ENCODE assay signal across 18 mouse cellular contexts in the genomic region with DNA sequence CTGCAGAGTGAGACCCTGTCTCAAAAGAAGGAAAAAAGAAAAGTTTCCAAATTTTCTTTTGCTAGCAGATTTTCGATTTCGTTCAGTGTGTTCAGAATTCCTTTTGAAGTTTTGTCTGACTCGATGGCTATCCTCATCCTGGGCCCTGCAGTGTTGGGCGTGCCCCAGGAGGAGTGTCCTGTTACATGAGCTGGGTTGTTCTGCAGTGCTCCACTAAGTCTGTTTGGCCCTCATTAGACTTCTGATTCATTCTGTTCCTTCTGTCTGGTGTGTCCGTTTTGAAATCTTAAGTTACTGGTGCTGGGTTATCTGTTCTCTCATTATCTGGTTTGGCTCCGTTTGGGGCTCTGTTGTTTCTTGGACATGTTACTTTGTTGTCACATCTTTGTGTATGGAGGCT.
DNase-seq lines count a peak whose midpoint lies in the region; ATAC-seq and TF ChIP-seq lines count a peak whose summit lies in the region.
"Had no signal": no experiment of that assay in that cellular context is flagged by ENCODE, and none has a peak within 500 bp of the region (broad histone marks: within the 10 kb centered on the region; RNA-seq: fewer than 3 reads in every experiment).

No protein-coding gene starts in this region.

- intact Hi-C loops in heart, postnatal 25 days (cut with DNase I), result no loop called here

- no peak for TF ChIP-seq CTCF in lung, embryonic 14.5 days (IDR thresholded peaks at IDR 0.05; ENCODE audit: low read depth)
- no peak for TF ChIP-seq CTCF in G1E (IDR thresholded peaks at IDR 0.05; ENCODE audit: low read depth, low read length)

- peaks cover 5% of the 10 kb centered on the region; the same call in 1 of the 2 replicates for H3K36me3 ChIP-seq in heart, embryonic 12.5 days
- H3K36me3 ChIP-seq in lung, embryonic 14.5 days (ENCODE audit: insufficient read depth), result no peaks in the 10 kb centered on the region
- H3K36me3 ChIP-seq in G1E (replicated peaks), result peaks cover 78% of the 10 kb centered on the region
- H3K36me3 ChIP-seq: hindbrain, embryonic 13.5 days; intestine, embryonic 15.5 days; midbrain, embryonic 12.5 days had no signal

- H3K9me3 ChIP-seq in heart, embryonic 12.5 days (replicated peaks), result no peaks in the 10 kb centered on the region
- H3K9me3 ChIP-seq in lung, embryonic 14.5 days (ENCODE audit: low read depth, low read length), result no peaks in the 10 kb centered on the region
- H3K9me3 ChIP-seq in G1E (replicated peaks), result peaks cover 3% of the 10 kb centered on the region; the same call in 1 of the 2 replicates
- H3K9me3 ChIP-seq: hindbrain, embryonic 13.5 days; intestine, embryonic 15.5 days; limb, embryonic 12.5 days; midbrain, embryonic 12.5 days had no signal

- no peak for ATAC-seq in heart, embryonic 12.5 days (ENCODE audit: insufficient number of reproducible peaks, low FRiP score)
- no peak for ATAC-seq in lung, embryonic 14.5 days (ENCODE audit: insufficient read depth)
- ATAC-seq in G1E (ENCODE audit: extremely low read depth, insufficient number of reproducible peaks, low FRiP score, poor library complexity, severe bottlenecking), result 0 out of 2 replicates have a peak, but pooled peaks have one; percentile 34
- ATAC-seq in erythroblast, adult 5-6 weeks (replicated peaks; ENCODE audit: low FRiP score, poor library complexity, severe bottlenecking), result 0 out of 2 replicates have a peak, but pooled peaks have one; percentile 40
- ATAC-seq: intestine, embryonic 15.5 days had no signal

- 0 out of 2 replicates have a peak overlapping the region, but pooled peaks have one; percentile 18 for H3K4me2 ChIP-seq in heart, embryonic 12.5 days
- no peak overlapping the region for H3K4me2 ChIP-seq in lung, embryonic 14.5 days
- H3K4me2 ChIP-seq: hindbrain, embryonic 13.5 days; intestine, embryonic 15.5 days; limb, embryonic 12.5 days; midbrain, embryonic 12.5 days had no signal

- H3K4me3 ChIP-seq in heart, embryonic 12.5 days, result no peak overlapping the region
- no peak overlapping the region for H3K4me3 ChIP-seq in lung, embryonic 14.5 days (ENCODE audit: low read depth, low read length)
- H3K4me3 ChIP-seq in G1E (ENCODE audit: low read depth, low read length), result no peak overlapping the region
- H3K4me3 ChIP-seq: hindbrain, embryonic 13.5 days; intestine, embryonic 15.5 days; limb, embryonic 12.5 days; midbrain, embryonic 12.5 days had no signal

- 0 out of 2 replicates have a peak overlapping the region, but pooled peaks have one; percentile 34 for H3K27ac ChIP-seq in heart, embryonic 12.5 days (ENCODE audit: poor library complexity, severe bottlenecking)
- H3K27ac ChIP-seq in lung, embryonic 14.5 days (ENCODE audit: low read depth), result no peak overlapping the region
- H3K27ac ChIP-seq: intestine, embryonic 15.5 days; limb, embryonic 12.5 days; midbrain, embryonic 12.5 days had no signal

- WGBS in heart, embryonic 12.5 days, result 24% methylated on average over 6 of the region's 6 CpGs
- 32% methylated on average over 6 of the region's 6 CpGs for WGBS in lung, embryonic 14.5 days

- DNase-seq in heart, postnatal 25 days (ENCODE audit: low spot score), result no peak
- DNase-seq in lung, embryonic 14.5 days, result peak; percentile 29
- no peak for DNase-seq in lung, postnatal 36 days
- peak; percentile 10 for DNase-seq in G1E (ENCODE audit: low spot score)
- DNase-seq in thymus, postnatal 0 days (ENCODE audit: low spot score), result no peak
- DNase-seq in thymus, postnatal 10 days (ENCODE audit: low spot score in 2 of 2), result no peak
- DNase-seq: adrenal gland, adult 8-10 months; cerebellum, adult 11 months; cerebellum, postnatal 25 days; kidney, postnatal 10 days; lung, postnatal 4 days; thymus, adult 2 months had no signal

- peaks cover 31% of the 10 kb centered on the region for H3K4me1 ChIP-seq in heart, embryonic 12.5 days (replicated peaks)
- H3K4me1 ChIP-seq in lung, embryonic 14.5 days (ENCODE audit: insufficient read depth), result peaks cover 10% of the 10 kb centered on the region; the same call in 1 of the 2 replicates
- peaks cover 46% of the 10 kb centered on the region for H3K4me1 ChIP-seq in G1E (ENCODE audit: insufficient read depth, low read depth, low read length)

- H3K27me3 ChIP-seq in heart, embryonic 12.5 days (replicated peaks), result no peaks in the 10 kb centered on the region
- H3K27me3 ChIP-seq in lung, embryonic 14.5 days (ENCODE audit: insufficient read depth, low read length), result no peaks in the 10 kb centered on the region
- H3K27me3 ChIP-seq in G1E (ENCODE audit: insufficient read depth, low read length), result no peaks in the 10 kb centered on the region
- H3K27me3 ChIP-seq: hindbrain, embryonic 13.5 days; intestine, embryonic 15.5 days; limb, embryonic 12.5 days; midbrain, embryonic 12.5 days had no signal

- no peak overlapping the region for H3K9ac ChIP-seq in heart, embryonic 12.5 days
- no peak overlapping the region for H3K9ac ChIP-seq in lung, embryonic 14.5 days
- H3K9ac ChIP-seq: hindbrain, embryonic 13.5 days; intestine, embryonic 15.5 days; limb, embryonic 12.5 days; midbrain, embryonic 12.5 days had no signal

Comparison
In these comparisons a context has a peak if more than half of its experiments do, and no peak if none do; other contexts are left out.
1. DNase-seq: peak in lung, embryonic 14.5 days (single experiment) and G1E (single experiment); none in heart, postnatal 25 days (single experiment), lung, postnatal 36 days (single experiment), thymus, postnatal 0 days (single experiment) and thymus, postnatal 10 days (0 of 2).
2. ATAC-seq: peak in G1E (single experiment) and erythroblast, adult 5-6 weeks (single experiment); none in heart, embryonic 12.5 days (single experiment) and lung, embryonic 14.5 days (single experiment).